Mouse (Mus musculus): ENCODE data around the gene Rpl21. TPM values are rescaled to one million over a fixed set of nuclear protein-coding genes. Genes with fewer than 3 reads are reported as not detected.
"Not testable (repeated sequence)": the region's sequence is repeated elsewhere in the genome, so short reads cannot be mapped to it uniquely, and the experiment has no call there.

Rpl21 gene
- total RNA-seq, 2 experiments from 2014 or later, result 1,719 to 1,886 TPM

- ATAC-seq (ENCODE audit: poor library complexity, severe bottlenecking), result no peak
Measured at GRCm38 (mm10) chr5:146866277-146866676, 33.6 kb downstream of the Rpl21 start.

- ATAC-seq (ENCODE audit: poor library complexity, severe bottlenecking), result peak; percentile 52
Measured at GRCm38 (mm10) chr5:146867246-146867945, 34.7 kb downstream of the Rpl21 start.

GRCm38 (mm10) chr5:146867946-146868314, 35.2 kb downstream of the Rpl21 start:
- ATAC-seq (ENCODE audit: poor library complexity, severe bottlenecking), result no peak

- ATAC-seq (ENCODE audit: poor library complexity, severe bottlenecking), result no peak
Measured at GRCm38 (mm10) chr5:146872981-146873631, 40.4 kb downstream of the Rpl21 start.

- no peak for ATAC-seq (ENCODE audit: poor library complexity, severe bottlenecking)
Measured at GRCm38 (mm10) chr5:146876024-146876423, 43.3 kb downstream of the Rpl21 start.

- ATAC-seq (ENCODE audit: poor library complexity, severe bottlenecking), result not testable (repeated sequence)
Measured at GRCm38 (mm10) chr5:146877882-146878281, 45.2 kb downstream of the Rpl21 start.

- ATAC-seq (ENCODE audit: poor library complexity, severe bottlenecking), result 0 out of 2 replicates have a peak, but pooled peaks have one; percentile 38
Measured at GRCm38 (mm10) chr5:146882261-146882660, 49.6 kb downstream of the Rpl21 start.

- ATAC-seq (ENCODE audit: poor library complexity, severe bottlenecking), result no peak
Measured at GRCm38 (mm10) chr5:146883053-146883452, 50.4 kb downstream of the Rpl21 start.

- no peak for ATAC-seq (ENCODE audit: poor library complexity, severe bottlenecking)
Measured at GRCm38 (mm10) chr5:146883486-146884272, 51.0 kb downstream of the Rpl21 start.

Other genes starting within 250 kb of the Rpl21 start
- gene Gpr12, start 247.7 kb upstream of the Rpl21 start, total RNA-seq (2015), result not detected in 2 replicates
- gene Gpr12, start 247.7 kb upstream of the Rpl21 start, total RNA-seq (2017), result not detected in 2 replicates
- gene Usp12, start 37.9 kb upstream of the Rpl21 start, total RNA-seq (2015), result 36.8 and 41.3 TPM in 2 replicates
- gene Usp12, start 37.9 kb upstream of the Rpl21 start, total RNA-seq (2017), result 50.9 and 55.8 TPM in 2 replicates
- not detected in 2 replicates for gene Rasl11a, start 12.2 kb downstream of the Rpl21 start, total RNA-seq (2015)
- gene Rasl11a, start 12.2 kb downstream of the Rpl21 start, total RNA-seq (2017), result not detected in 2 replicates
- gene Gtf3a, start 115.8 kb downstream of the Rpl21 start, total RNA-seq (2015), result 67.9 and 73.6 TPM in 2 replicates
- 93.2 and 95.0 TPM in 2 replicates for gene Gtf3a, start 115.8 kb downstream of the Rpl21 start, total RNA-seq (2017)
- 7.1 and 8.9 TPM in 2 replicates for gene Mtif3, start 130.9 kb downstream of the Rpl21 start, total RNA-seq (2015)
- gene Mtif3, start 130.9 kb downstream of the Rpl21 start, total RNA-seq (2017), result 30.7 and 37.1 TPM in 2 replicates
- gene Lnx2, start 243.7 kb downstream of the Rpl21 start, total RNA-seq (2015), result 5.0 and 6.8 TPM in 2 replicates
- 9.7 and 10.4 TPM in 2 replicates for gene Lnx2, start 243.7 kb downstream of the Rpl21 start, total RNA-seq (2017)
- 126 and 134 TPM in 2 replicates for gene Polr1d, start 244.2 kb downstream of the Rpl21 start, total RNA-seq (2015)
- 107 and 113 TPM in 2 replicates for gene Polr1d, start 244.2 kb downstream of the Rpl21 start, total RNA-seq (2017)